Mouse (Mus musculus): ENCODE data around the gene Acss2. TPM values are rescaled to one million over a fixed set of nuclear protein-coding genes. Genes with fewer than 3 reads are reported as not detected.
"Not testable (repeated sequence)": the region's sequence is repeated elsewhere in the genome, so short reads cannot be mapped to it uniquely, and the experiment has no call there.

Gene Acss2
- polyA plus RNA-seq, 2 experiments = 13.3 to 15.0 TPM

DNA sequence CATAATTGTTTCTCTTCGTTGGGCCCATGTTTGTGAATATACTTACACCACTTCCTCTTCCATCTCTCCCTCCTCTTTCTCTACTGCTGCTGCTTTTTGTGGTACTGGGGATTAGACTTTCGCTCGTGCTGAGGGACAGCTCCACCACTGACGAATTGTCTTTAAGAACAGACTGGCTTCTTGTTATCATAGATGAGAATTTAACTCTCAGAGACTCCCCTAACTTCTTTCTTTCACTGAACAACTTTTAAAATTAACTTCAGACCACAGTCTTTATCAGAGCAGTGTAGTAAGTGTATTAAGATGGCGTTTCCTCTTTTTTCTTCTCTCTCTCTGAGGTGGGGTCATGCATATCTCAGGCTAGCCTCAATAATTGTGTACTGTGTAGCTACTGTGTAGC lies 6.0 kb downstream of the Acss2 start:
- WGBS = 59% methylated on average over 5 of the region's 5 CpGs
- no peaks in the 10 kb centered on the region for H3K9me3 ChIP-seq (ENCODE audit: control insufficient read depth, low read length)
- no peak for DNase-seq (ENCODE audit: low spot score)
- no peak overlapping the region for H3K4me2 ChIP-seq (replicated peaks; ENCODE audit: low read depth, low read length, severe bottlenecking)
- H3K4me1 ChIP-seq (ENCODE audit: control insufficient read depth, insufficient read depth, low read length) = peaks cover 3% of the 10 kb centered on the region; the same call in 1 of the 2 replicates
- no peaks in the 10 kb centered on the region for H3K36me3 ChIP-seq (ENCODE audit: control insufficient read depth, insufficient read depth, low read length)
- no peak for TF ChIP-seq POLR2A (IDR thresholded peaks at IDR 0.05; ENCODE audit: borderline replicate concordance, extremely low read depth, insufficient read depth, insufficient read length)
- H3K9ac ChIP-seq (ENCODE audit: low read depth, low read length, severe bottlenecking) = no peak overlapping the region
- H3K27ac ChIP-seq (replicated peaks; ENCODE audit: low read depth, low read length) = no peak overlapping the region
- ATAC-seq (ENCODE audit: low FRiP score, low read depth) = no peak
- H3K27me3 ChIP-seq (ENCODE audit: control insufficient read depth, insufficient read depth, low read length) = no peaks in the 10 kb centered on the region
- no peak overlapping the region for H3K4me3 ChIP-seq (replicated peaks; ENCODE audit: low read length)

GRCm38 (mm10) chr2:155524378-155524777 lies 6.6 kb downstream of the Acss2 start:
- Histone ChIP-seq H3K4me2 (replicated peaks; ENCODE audit: low read depth, low read length, severe bottlenecking) (no peak overlapping the region), H3K36me3 (ENCODE audit: control insufficient read depth, insufficient read depth, low read length) (no peaks in the 10 kb centered on the region), H3K9me3 (ENCODE audit: control insufficient read depth, low read length) (no peaks in the 10 kb centered on the region), H3K9ac (ENCODE audit: low read depth, low read length, severe bottlenecking) (no peak overlapping the region), H3K27me3 (ENCODE audit: control insufficient read depth, insufficient read depth, low read length) (no peaks in the 10 kb centered on the region), H3K4me1 (ENCODE audit: control insufficient read depth, insufficient read depth, low read length) (no peaks in the 10 kb centered on the region), H3K27ac (replicated peaks; ENCODE audit: low read depth, low read length) (no peak overlapping the region), H3K4me3 (replicated peaks; ENCODE audit: low read length) (no peak overlapping the region)
- DNase-seq (ENCODE audit: low spot score) (no peak), ATAC-seq (ENCODE audit: low FRiP score, low read depth) (no peak)
- no peak for TF ChIP-seq POLR2A (IDR thresholded peaks at IDR 0.05; ENCODE audit: borderline replicate concordance, extremely low read depth, insufficient read depth, insufficient read length)
- WGBS = 57% methylated on average over 1 of the region's 1 CpGs

GRCm38 (mm10) chr2:155527367-155527766 lies 9.6 kb downstream of the Acss2 start:
- no peak overlapping the region for H3K4me3 ChIP-seq (replicated peaks; ENCODE audit: low read length)
- WGBS = 72% methylated on average over 5 of the region's 5 CpGs
- no peaks in the 10 kb centered on the region for H3K4me1 ChIP-seq (ENCODE audit: control insufficient read depth, insufficient read depth, low read length)
- no peak for DNase-seq (ENCODE audit: low spot score)
- H3K9ac ChIP-seq (ENCODE audit: low read depth, low read length, severe bottlenecking) = no peak overlapping the region
- no peak overlapping the region for H3K27ac ChIP-seq (replicated peaks; ENCODE audit: low read depth, low read length)
- H3K36me3 ChIP-seq (ENCODE audit: control insufficient read depth, insufficient read depth, low read length) = no peaks in the 10 kb centered on the region
- no peak for ATAC-seq (ENCODE audit: low FRiP score, low read depth)
- H3K9me3 ChIP-seq (ENCODE audit: control insufficient read depth, low read length) = no peaks in the 10 kb centered on the region
- no peak for TF ChIP-seq POLR2A (IDR thresholded peaks at IDR 0.05; ENCODE audit: borderline replicate concordance, extremely low read depth, insufficient read depth, insufficient read length)
- no peaks in the 10 kb centered on the region for H3K27me3 ChIP-seq (ENCODE audit: control insufficient read depth, insufficient read depth, low read length)
- no peak overlapping the region for H3K4me2 ChIP-seq (replicated peaks; ENCODE audit: low read depth, low read length, severe bottlenecking)

- Histone ChIP-seq H3K9me3 (ENCODE audit: control insufficient read depth, low read length) (no peaks in the 10 kb centered on the region), H3K36me3 (ENCODE audit: control insufficient read depth, insufficient read depth, low read length) (no peaks in the 10 kb centered on the region), H3K4me2 (replicated peaks; ENCODE audit: low read depth, low read length, severe bottlenecking) (no peak overlapping the region), H3K27me3 (ENCODE audit: control insufficient read depth, insufficient read depth, low read length) (no peaks in the 10 kb centered on the region), H3K4me3 (replicated peaks; ENCODE audit: low read length) (no peak overlapping the region), H3K4me1 (ENCODE audit: control insufficient read depth, insufficient read depth, low read length) (no peaks in the 10 kb centered on the region), H3K27ac (replicated peaks; ENCODE audit: low read depth, low read length) (no peak overlapping the region), H3K9ac (ENCODE audit: low read depth, low read length, severe bottlenecking) (no peak overlapping the region)
- DNase-seq (ENCODE audit: low spot score) (no peak), ATAC-seq (ENCODE audit: low FRiP score, low read depth) (no peak)
- TF ChIP-seq POLR2A (IDR thresholded peaks at IDR 0.05; ENCODE audit: borderline replicate concordance, extremely low read depth, insufficient read depth, insufficient read length) = no peak
Observed at GRCm38 (mm10) chr2:155536292-155536691, 18.5 kb downstream of the Acss2 start.

GRCm38 (mm10) chr2:155537761-155538462 lies 20.2 kb downstream of the Acss2 start:
- H3K9me3 ChIP-seq (ENCODE audit: control insufficient read depth, low read length) = no peaks in the 10 kb centered on the region
- H3K27ac ChIP-seq (replicated peaks; ENCODE audit: low read depth, low read length) = no peak overlapping the region
- H3K27me3 ChIP-seq (ENCODE audit: control insufficient read depth, insufficient read depth, low read length) = no peaks in the 10 kb centered on the region
- WGBS = 74% methylated on average over 5 of the region's 5 CpGs
- no peak for TF ChIP-seq POLR2A (IDR thresholded peaks at IDR 0.05; ENCODE audit: borderline replicate concordance, extremely low read depth, insufficient read depth, insufficient read length)
- H3K4me2 ChIP-seq (replicated peaks; ENCODE audit: low read depth, low read length, severe bottlenecking) = no peak overlapping the region
- H3K4me3 ChIP-seq (replicated peaks; ENCODE audit: low read length) = no peak overlapping the region
- H3K4me1 ChIP-seq (ENCODE audit: control insufficient read depth, insufficient read depth, low read length) = no peaks in the 10 kb centered on the region
- H3K36me3 ChIP-seq (ENCODE audit: control insufficient read depth, insufficient read depth, low read length) = no peaks in the 10 kb centered on the region
- no peak for DNase-seq (ENCODE audit: low spot score)
- H3K9ac ChIP-seq (ENCODE audit: low read depth, low read length, severe bottlenecking) = no peak overlapping the region
- ATAC-seq (ENCODE audit: low FRiP score, low read depth) = no peak

GRCm38 (mm10) chr2:155538463-155539057 lies 20.8 kb downstream of the Acss2 start:
- not testable (repeated sequence) for H3K36me3 ChIP-seq (ENCODE audit: control insufficient read depth, insufficient read depth, low read length); H3K9ac ChIP-seq (ENCODE audit: low read depth, low read length, severe bottlenecking); H3K27me3 ChIP-seq (ENCODE audit: control insufficient read depth, insufficient read depth, low read length); ATAC-seq (ENCODE audit: low FRiP score, low read depth); DNase-seq (ENCODE audit: low spot score); H3K4me2 ChIP-seq (replicated peaks; ENCODE audit: low read depth, low read length, severe bottlenecking); H3K9me3 ChIP-seq (ENCODE audit: control insufficient read depth, low read length); H3K4me1 ChIP-seq (ENCODE audit: control insufficient read depth, insufficient read depth, low read length); H3K27ac ChIP-seq (replicated peaks; ENCODE audit: low read depth, low read length); H3K4me3 ChIP-seq (replicated peaks; ENCODE audit: low read length)
- 80% methylated on average over 13 of the region's 19 CpGs for WGBS
